Mouse (Mus musculus) hindbrain, postnatal 0 days (tissue): Measurements from ENCODE around the gene Gm28042. TPM values are rescaled to one million over a fixed set of nuclear protein-coding genes. Genes with fewer than 3 reads are reported as not detected.

ENCODE experiments used
- ATAC-seq: fragments of 200-750 bp; cut with Nextera tagmentation; 2 replicates; pipeline ENCODE4 v1.8.0; 2017; ENCODE audit warnings: mild to moderate bottlenecking, moderate TSS enrichment, moderate library complexity
- DNase-seq: peaks from one replicate; pipeline ENCODE4 v3.0.0-alpha.2; 2015; ENCODE audit warnings: low spot score
- H3K27ac ChIP-seq: fragments of 300-500 bp; sonication (generic); 2 replicates; pipeline ENCODE4 v1.5.1; 2014; ENCODE audit warnings: mild to moderate bottlenecking
- H3K27me3 ChIP-seq: fragments of 300-500 bp; sonication (generic); 2 replicates; pipeline ENCODE4 v1.6.1; 2014; ENCODE audit warnings: low read length, mixed read lengths; ENCODE audit not compliant: insufficient read depth
- H3K36me3 ChIP-seq: fragments of 300-500 bp; sonication (generic); 2 replicates; pipeline ENCODE4 v1.6.1; 2014; ENCODE audit warnings: low read length, mixed read lengths; ENCODE audit not compliant: insufficient read depth
- H3K4me1 ChIP-seq: fragments of 300-500 bp; sonication (generic); 2 replicates; pipeline ENCODE4 v1.6.1; 2014; ENCODE audit warnings: antibody characterized with exemption, low read length, mixed read lengths; ENCODE audit not compliant: insufficient read depth
- H3K4me2 ChIP-seq: fragments of 300-500 bp; sonication (generic); 2 replicates; pipeline ENCODE4 v1.6.1; 2014; ENCODE audit warnings: low read depth, mild to moderate bottlenecking, low read length, moderate library complexity, mixed read lengths
- H3K4me3 ChIP-seq: fragments of 300-500 bp; sonication (generic); 2 replicates; pipeline ENCODE4 v1.5.1; 2014; ENCODE audit warnings: low read length
- H3K9ac ChIP-seq: fragments of 300-500 bp; sonication (generic); replicated peaks from 2 replicates; pipeline ENCODE4 v1.6.1; 2014; ENCODE audit warnings: mild to moderate bottlenecking, low read length, moderate library complexity, mixed read lengths
- H3K9me3 ChIP-seq: fragments of 300-500 bp; sonication (generic); 2 replicates; pipeline ENCODE4 v1.6.1; 2016; ENCODE audit warnings: low read length, mixed read lengths
- CTCF ChIP-seq: IDR thresholded peaks from 2 replicates; pipeline ENCODE4 v1.5.1; 2016; ENCODE audit warnings: antibody characterized with exemption, control low read depth, low read depth
- WGBS: fragments of 180-500 bp; shearing (Covaris S2); extraction: QIAGEN DNeasy Blood & Tissue Kit; methylation state at CpG from one replicate; pipeline ENCODE4 v1.1.7; 2014; 5-methylcytosine and 5-hydroxymethylcytosine counted together
- polyA plus RNA-seq: library from polyadenylated mRNA; unstranded; fragments of >200 nt; fragmentation: Nextera tagmentation; extraction: Ambion mirVana; gene quantifications from 2 replicates; pipeline ENCODE4 v1.2.1, GENCODE M21; 2015
- total RNA-seq: library from RNA; depleted of rRNA; stranded (reverse); fragments of >200 nt; gene quantifications from 2 replicates; pipeline ENCODE4 v1.2.3, GENCODE M21; 2014

Gene Gm28042
- total and polyA plus RNA-seq, 2 experiments from 2014 or later, result 1.3 to 6.8 TPM

DNA sequence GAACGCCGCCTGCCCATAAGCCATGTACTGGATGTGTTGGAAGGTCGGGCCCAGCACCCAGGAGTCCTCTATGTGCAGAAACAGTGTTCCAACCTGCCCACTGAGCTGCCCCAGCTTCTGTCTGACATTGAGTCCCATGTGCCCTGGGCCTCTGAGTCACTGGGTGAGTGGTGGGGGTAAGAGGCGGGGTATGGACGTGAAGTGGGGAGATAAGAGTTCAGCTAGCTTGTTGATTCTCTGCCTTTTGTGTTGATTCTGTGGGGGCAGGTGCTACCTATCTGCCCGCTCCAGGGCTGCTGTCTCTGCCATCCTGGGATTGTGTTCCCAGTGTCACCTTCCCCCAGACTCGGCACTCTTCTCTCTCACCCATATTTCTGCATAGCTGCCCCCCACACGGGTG lies 3.1 kb downstream of the Gm28042 start:
- WGBS, result 95% methylated on average over 8 of the region's 8 CpGs
- H3K36me3 ChIP-seq, result 0 out of 2 replicates have a peak, but pooled peaks cover 7% of the 10 kb centered on the region
- TF ChIP-seq CTCF, result no peak

DNA sequence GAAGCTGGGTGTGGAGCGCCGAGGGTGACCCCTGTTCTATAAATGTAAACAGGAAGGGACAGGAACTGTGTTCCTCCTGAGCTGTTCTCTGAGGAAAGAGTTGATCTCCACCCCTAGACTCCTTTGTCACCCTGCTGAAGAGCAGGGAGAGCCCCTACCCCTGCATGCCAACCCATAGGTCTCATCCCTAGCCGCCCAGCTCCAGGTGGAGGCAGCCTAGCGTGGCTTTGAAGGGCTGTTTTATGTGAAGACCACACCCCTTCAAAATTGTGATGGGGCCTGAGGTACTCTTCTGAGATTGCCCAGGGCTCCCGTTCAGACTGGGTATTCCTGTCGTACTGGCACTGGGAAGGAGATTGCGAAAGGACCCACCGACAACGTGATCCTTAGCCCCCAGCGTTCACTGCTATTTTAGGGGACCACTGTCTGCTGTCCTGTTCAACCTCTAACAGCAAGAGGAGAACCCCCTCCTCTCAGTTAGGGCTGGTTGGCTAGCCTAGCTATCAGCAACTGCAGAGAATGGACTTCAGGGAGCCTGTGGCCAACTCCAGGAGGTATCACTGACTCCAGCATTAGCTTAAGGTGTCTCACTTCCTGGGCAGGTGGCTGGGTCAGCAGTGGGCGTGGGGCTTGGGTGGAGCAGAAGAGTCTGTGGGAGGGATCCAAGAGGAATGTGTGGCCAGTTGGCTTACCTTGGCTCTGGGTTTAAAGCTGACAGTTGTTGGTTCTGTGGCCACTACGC lies 5.6 kb downstream of the Gm28042 start, which contains the start of gene Pla2g4b:
Gene Pla2g4b (plus strand): TSS at position 692 of the 742 bp plus-strand sequence.
- no peak for ATAC-seq
- Histone ChIP-seq H3K4me3 (no peak within 1 kb of the TSS), H3K9me3 (no peaks in the 10 kb centered on the region), H3K4me1 (peaks cover 7% of the 10 kb centered on the region; the same call in 1 of the 2 replicates), H3K9ac (no peak within 1 kb of the TSS), H3K27ac (no peak within 1 kb of the TSS), H3K27me3 (no peaks in the 10 kb centered on the region), H3K36me3 (peaks cover 7% of the 10 kb centered on the region; the same call in 1 of the 2 replicates), H3K4me2 (no peak within 1 kb of the TSS)
- no peak for TF ChIP-seq CTCF
- WGBS, result 92% methylated on average over 12 of the region's 12 CpGs
- no peak for DNase-seq

More for the DNA sequence above, 3.1 kb downstream of the Gm28042 start:
- Histone ChIP-seq H3K27ac (no peak overlapping the region), H3K4me2 (no peak overlapping the region), H3K4me3 (no peak overlapping the region), H3K9me3 (no peaks in the 10 kb centered on the region), H3K4me1 (peaks cover 10% of the 10 kb centered on the region; the same call in 1 of the 2 replicates), H3K27me3 (no peaks in the 10 kb centered on the region), H3K9ac (no peak overlapping the region)
- ATAC-seq (no peak), DNase-seq (no peak)

DNA sequence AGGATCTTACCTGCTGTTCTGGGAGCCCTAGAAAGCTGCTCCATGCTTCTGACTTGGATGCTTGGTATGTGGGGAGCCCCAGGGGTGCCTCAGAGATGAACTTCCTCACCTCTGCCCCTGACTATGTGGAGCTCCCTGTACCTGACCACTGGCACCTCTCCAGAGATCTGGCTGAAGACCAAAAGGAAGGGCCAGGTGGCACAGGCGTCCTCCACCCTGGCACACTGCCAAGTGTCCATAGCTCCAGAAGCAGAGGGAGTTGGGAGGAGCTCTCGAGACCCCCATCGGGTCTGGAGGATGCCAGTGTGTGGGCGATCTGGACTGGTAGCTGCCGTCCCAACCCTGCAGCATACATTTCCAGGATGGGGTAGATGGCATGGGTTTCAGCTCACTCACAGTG lies 6.4 kb downstream of the Gm28042 start:
- H3K4me2 ChIP-seq, result no peak overlapping the region
- no peak overlapping the region for H3K9ac ChIP-seq
- H3K27me3 ChIP-seq, result no peaks in the 10 kb centered on the region
- DNase-seq (no peak), ATAC-seq (no peak)
- H3K4me3 ChIP-seq, result no peak overlapping the region
- H3K4me1 ChIP-seq, result no peaks in the 10 kb centered on the region
- no peaks in the 10 kb centered on the region for H3K9me3 ChIP-seq
- no peak for TF ChIP-seq CTCF
- H3K36me3 ChIP-seq, result peaks cover 9% of the 10 kb centered on the region; the same call in 1 of the 2 replicates
- H3K27ac ChIP-seq, result no peak overlapping the region
- 60% methylated on average over 5 of the region's 5 CpGs for WGBS

DNA sequence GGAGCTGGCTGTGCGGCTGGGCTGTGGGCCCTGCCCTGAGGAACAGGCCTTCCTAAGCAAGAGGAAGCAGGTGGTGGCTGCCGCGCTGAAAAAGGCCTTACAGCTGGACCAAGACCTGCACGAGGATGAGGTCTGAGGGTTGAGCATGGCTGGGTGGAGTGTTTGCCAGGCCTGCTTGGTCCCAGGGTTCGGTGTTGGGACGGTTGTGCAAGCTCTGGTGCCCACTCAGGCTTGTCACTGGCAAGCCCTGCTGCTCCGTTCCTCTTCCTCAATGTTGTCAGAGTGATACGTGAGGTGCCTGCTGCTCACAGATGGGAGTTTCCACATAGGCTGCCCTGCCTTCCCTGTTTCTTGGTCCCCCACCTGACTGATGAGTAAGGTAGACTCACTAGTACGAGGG lies 10.5 kb downstream of the Gm28042 start:
- DNase-seq (no peak), ATAC-seq (no peak)
- H3K9ac ChIP-seq, result no peak overlapping the region
- no peaks in the 10 kb centered on the region for H3K4me1 ChIP-seq
- 92% methylated on average over 9 of the region's 9 CpGs for WGBS
- peaks cover 17% of the 10 kb centered on the region; the same call in 1 of the 2 replicates for H3K36me3 ChIP-seq
- no peak overlapping the region for H3K4me2 ChIP-seq
- H3K27ac ChIP-seq, result no peak overlapping the region
- H3K9me3 ChIP-seq, result no peaks in the 10 kb centered on the region
- TF ChIP-seq CTCF, result no peak
- no peak overlapping the region for H3K4me3 ChIP-seq
- H3K27me3 ChIP-seq, result no peaks in the 10 kb centered on the region

DNA sequence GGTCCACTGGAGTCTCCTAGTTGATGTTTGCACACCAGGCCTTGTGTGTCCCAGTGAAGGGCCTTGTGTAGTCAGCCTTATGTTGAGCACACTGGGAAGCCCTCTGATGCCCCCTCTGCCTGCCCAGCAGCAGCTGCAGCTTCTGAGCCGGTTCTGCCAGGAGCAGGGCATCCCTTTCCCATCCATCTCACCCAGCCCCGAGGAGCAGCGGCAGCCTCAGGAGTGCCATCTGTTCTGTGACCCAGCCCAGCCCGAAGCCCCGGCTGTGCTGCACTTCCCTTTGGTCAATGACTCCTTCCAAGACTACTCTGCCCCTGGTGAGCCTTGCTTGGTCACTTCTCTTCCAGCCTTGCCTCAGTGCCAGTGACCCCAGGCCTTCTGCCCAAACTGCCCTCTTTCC lies 13.7 kb downstream of the Gm28042 start:
- ATAC-seq (no peak), DNase-seq (no peak)
- Histone ChIP-seq H3K9ac (no peak overlapping the region), H3K4me1 (no peaks in the 10 kb centered on the region), H3K36me3 (peaks cover 14% of the 10 kb centered on the region; the same call in 1 of the 2 replicates), H3K4me3 (no peak overlapping the region), H3K27ac (no peak overlapping the region), H3K4me2 (no peak overlapping the region), H3K9me3 (no peaks in the 10 kb centered on the region), H3K27me3 (no peaks in the 10 kb centered on the region)
- no peak for TF ChIP-seq CTCF
- 77% methylated on average over 5 of the region's 5 CpGs for WGBS

DNA sequence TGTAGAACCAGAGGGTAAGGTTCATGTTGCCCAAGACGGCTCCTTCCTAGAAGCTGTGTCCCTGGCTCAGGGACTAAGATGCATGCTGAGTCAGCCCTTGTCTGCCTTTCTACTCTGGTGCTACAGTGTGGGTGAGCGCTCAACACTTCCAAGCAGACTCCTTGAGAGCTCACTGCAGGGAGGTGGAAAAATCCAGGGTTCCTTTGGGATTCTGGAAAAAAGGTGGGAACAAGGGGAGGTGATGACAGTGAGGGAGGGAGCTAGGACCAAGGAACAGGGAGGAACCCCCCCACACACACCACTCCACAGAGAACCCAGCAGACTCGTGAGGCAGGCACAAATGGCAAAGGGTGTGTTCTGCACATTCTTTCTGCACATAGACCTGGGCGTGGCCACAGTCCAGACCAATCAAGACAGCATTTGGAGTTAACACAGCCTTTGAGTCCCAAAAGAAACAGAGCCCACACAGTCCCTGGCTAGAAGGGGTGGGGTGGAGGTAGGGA lies 16.9 kb downstream of the Gm28042 start:
- H3K4me2 ChIP-seq, result no peak overlapping the region
- no peaks in the 10 kb centered on the region for H3K9me3 ChIP-seq
- WGBS, result 59% methylated on average over 4 of the region's 4 CpGs
- no peaks in the 10 kb centered on the region for H3K4me1 ChIP-seq
- H3K36me3 ChIP-seq, result peaks cover 9% of the 10 kb centered on the region; the same call in 1 of the 2 replicates
- no peak for TF ChIP-seq CTCF
- no peak overlapping the region for H3K27ac ChIP-seq
- no peaks in the 10 kb centered on the region for H3K27me3 ChIP-seq
- H3K4me3 ChIP-seq, result no peak overlapping the region
- no peak overlapping the region for H3K9ac ChIP-seq
- ATAC-seq (no peak), DNase-seq (no peak)

DNA sequence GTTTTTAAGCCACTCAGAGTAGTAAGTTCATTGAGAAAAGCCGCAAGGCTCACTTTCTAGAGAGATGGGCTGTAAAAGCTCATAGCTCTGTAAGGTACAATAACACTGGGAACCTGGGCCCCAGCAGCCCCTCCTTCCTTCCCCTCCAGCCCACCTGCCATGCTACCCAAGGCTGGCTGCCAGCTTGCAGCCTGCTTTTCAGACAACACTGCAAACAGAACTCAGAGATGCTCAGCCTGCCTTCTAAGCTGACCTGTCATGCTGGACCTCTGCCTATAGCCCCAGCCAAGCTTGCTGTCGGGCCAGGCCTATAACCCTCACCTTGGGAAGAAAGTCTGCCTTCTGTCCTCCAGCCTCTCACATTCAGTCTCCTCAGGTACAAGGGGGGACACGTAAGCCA lies 17.4 kb downstream of the Gm28042 start:
- Histone ChIP-seq H3K9ac (no peak overlapping the region), H3K4me1 (no peaks in the 10 kb centered on the region), H3K27me3 (no peaks in the 10 kb centered on the region), H3K4me3 (no peak overlapping the region), H3K4me2 (no peak overlapping the region), H3K9me3 (no peaks in the 10 kb centered on the region), H3K27ac (no peak overlapping the region), H3K36me3 (peaks cover 9% of the 10 kb centered on the region; the same call in 1 of the 2 replicates)
- DNase-seq, result no peak
- no peak for ATAC-seq
- no peak for TF ChIP-seq CTCF
- 86% methylated on average over 3 of the region's 3 CpGs for WGBS
